Mouse (Mus musculus): ENCODE measurements around the gene Mphosph9. TPM values are rescaled to one million over a fixed set of nuclear protein-coding genes. Genes with fewer than 3 reads are reported as not detected.
A peak's percentile ranks its signal among the peaks of the same experiment; 100 is the strongest.

Gene Mphosph9
- polyA plus RNA-seq, 1 experiment from 2014 or later = 2.9 TPM

DNA sequence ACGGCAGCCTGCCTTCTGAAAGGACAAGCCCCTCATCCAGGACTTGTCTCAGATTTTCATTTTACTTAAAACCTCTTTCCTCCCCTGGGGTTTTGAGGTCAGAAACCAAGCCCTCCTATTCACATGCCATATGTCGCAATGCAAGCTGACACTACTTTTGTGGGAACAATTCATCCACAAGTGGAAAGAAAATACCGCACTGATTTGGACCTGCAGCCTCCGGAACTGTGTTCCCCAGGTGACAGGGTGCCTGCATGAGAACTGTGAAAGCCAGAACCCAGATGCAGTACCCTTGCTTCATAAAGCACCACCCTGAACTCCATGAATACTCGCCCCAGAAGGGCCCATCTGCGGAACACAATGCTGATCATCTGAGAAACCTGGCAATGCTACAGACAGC is 100.6 kb downstream of the Mphosph9 start:
- Histone ChIP-seq H3K27ac (replicated peaks) (no peak overlapping the region), H3K27me3 (ENCODE audit: control insufficient read depth, insufficient read depth, low read length) (no peaks in the 10 kb centered on the region), H3K9me3 (ENCODE audit: control insufficient read depth, low read length) (no peaks in the 10 kb centered on the region), H3K4me1 (replicated peaks; ENCODE audit: control insufficient read depth, insufficient read depth) (no peaks in the 10 kb centered on the region; the same call in 1 of the 2 replicates), H3K36me3 (ENCODE audit: control insufficient read depth, insufficient read depth, low read length) (no peaks in the 10 kb centered on the region), H3K9ac (ENCODE audit: low read length) (no peak overlapping the region), H3K4me2 (replicated peaks; ENCODE audit: low read depth) (no peak overlapping the region), H3K4me3 (ENCODE audit: low read depth, low read length) (no peak overlapping the region)
- TF ChIP-seq CTCF (IDR thresholded peaks at IDR 0.05; ENCODE audit: low read depth) (no peak), EP300 (optimal IDR thresholded peaks at IDR 0.05) (no peak)
- no peak for ATAC-seq (ENCODE audit: low FRiP score, low TSS enrichment)
- 71% methylated on average over 6 of the region's 6 CpGs for WGBS
- DNase-seq (ENCODE audit: low spot score) = no peak

DNA sequence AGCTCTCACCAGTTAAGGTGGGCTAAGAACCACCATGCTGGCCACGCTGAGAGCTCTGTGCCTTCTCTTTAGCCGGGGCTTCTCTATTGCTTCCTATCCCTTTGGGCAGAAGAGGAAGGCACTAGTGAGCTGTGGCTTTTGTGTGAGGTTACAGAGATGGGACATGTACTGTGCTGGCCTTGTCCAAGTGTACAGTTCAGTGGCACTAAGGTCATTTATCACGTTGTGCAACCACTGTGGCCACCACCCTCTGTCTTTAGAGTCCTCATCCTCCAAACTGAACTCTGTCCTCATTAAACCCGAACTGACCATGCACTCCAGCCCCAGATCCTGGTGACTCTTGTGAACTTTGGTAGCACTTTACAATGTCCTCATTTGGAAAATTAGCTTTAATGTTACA is 101.3 kb downstream of the Mphosph9 start:
- TF ChIP-seq CTCF (IDR thresholded peaks at IDR 0.05; ENCODE audit: low read depth) (no peak), EP300 (optimal IDR thresholded peaks at IDR 0.05) (no peak)
- H3K4me1 ChIP-seq (replicated peaks; ENCODE audit: control insufficient read depth, insufficient read depth) = peaks cover 2% of the 10 kb centered on the region; the same call in 1 of the 2 replicates
- H3K4me3 ChIP-seq (ENCODE audit: low read depth, low read length) = no peak overlapping the region
- H3K36me3 ChIP-seq (ENCODE audit: control insufficient read depth, insufficient read depth, low read length) = no peaks in the 10 kb centered on the region
- ATAC-seq (ENCODE audit: low FRiP score, low TSS enrichment) (no peak), DNase-seq (ENCODE audit: low spot score) (no peak)
- 82% methylated on average over 4 of the region's 4 CpGs for WGBS
- no peak overlapping the region for H3K9ac ChIP-seq (ENCODE audit: low read length)
- H3K4me2 ChIP-seq (replicated peaks; ENCODE audit: low read depth) = no peak overlapping the region
- H3K27ac ChIP-seq (replicated peaks) = no peak overlapping the region
- H3K9me3 ChIP-seq (ENCODE audit: control insufficient read depth, low read length) = no peaks in the 10 kb centered on the region
- H3K27me3 ChIP-seq (ENCODE audit: control insufficient read depth, insufficient read depth, low read length) = no peaks in the 10 kb centered on the region

DNA sequence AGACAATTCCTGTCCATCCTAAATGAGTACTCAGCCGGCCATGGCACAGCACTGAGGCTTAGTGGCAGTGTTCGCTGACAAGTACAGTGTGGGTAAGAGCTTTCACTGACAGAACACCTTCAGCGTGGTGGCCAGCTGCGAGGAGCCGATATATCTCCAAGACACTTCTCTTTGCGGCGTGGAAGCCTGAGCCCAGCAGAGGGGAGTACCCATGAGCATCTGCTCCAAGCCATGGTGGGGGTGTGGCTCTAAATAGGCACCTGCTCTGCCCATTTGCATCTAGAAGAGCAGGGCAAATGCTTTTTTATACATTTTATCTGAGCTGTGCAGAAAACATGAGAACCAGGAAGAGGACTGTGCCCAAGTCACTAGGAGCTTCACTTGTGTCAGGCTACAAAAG is 101.9 kb downstream of the Mphosph9 start:
- Histone ChIP-seq H3K4me3 (ENCODE audit: low read depth, low read length) (no peak overlapping the region), H3K36me3 (ENCODE audit: control insufficient read depth, insufficient read depth, low read length) (no peaks in the 10 kb centered on the region), H3K9me3 (ENCODE audit: control insufficient read depth, low read length) (no peaks in the 10 kb centered on the region), H3K4me2 (replicated peaks; ENCODE audit: low read depth) (no peak overlapping the region), H3K4me1 (replicated peaks; ENCODE audit: control insufficient read depth, insufficient read depth) (peaks cover 3% of the 10 kb centered on the region), H3K27me3 (ENCODE audit: control insufficient read depth, insufficient read depth, low read length) (no peaks in the 10 kb centered on the region), H3K27ac (replicated peaks) (no peak overlapping the region), H3K9ac (ENCODE audit: low read length) (no peak overlapping the region)
- 93% methylated on average over 7 of the region's 7 CpGs for WGBS
- DNase-seq (ENCODE audit: low spot score) (no peak), ATAC-seq (ENCODE audit: low FRiP score, low TSS enrichment) (no peak)
- TF ChIP-seq EP300 (optimal IDR thresholded peaks at IDR 0.05) (no peak), CTCF (IDR thresholded peaks at IDR 0.05; ENCODE audit: low read depth) (no peak)

DNA sequence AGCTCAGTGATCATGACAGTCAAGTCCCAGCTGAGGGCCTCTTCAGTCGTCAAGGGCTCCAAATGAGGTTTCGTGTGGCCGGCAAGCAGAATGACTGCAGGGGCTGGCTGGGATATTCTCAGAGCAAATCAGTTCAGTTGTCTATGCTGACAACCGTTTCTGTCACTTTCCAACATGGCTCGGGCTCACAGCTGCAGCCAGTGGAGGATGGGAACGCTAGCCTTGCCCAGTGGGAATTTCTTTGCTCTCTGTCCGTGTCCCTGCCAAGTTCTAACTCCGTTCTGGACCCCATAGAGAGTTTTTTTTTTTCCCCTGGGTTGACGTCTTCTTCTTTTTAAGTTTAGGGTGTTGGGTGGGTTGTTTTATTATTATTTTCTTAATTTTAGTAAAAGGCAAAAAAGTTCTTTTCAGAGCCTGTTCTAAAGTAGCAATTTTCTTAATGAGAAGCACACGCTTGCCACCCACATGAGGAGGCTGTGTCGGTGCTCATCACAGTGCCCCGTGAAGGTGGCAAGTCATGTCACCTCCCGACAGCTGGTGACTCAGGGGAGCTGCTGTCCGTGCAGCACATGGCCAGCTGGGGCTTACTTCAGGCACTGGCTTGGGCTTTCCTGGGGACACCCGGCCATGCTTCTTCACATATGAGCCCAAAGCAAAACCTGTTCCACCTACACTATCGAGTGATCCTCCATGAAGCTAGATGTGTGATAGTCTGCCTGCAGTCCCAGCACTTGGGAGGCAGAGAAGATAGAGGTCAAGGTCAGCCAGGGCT is 103.3 kb downstream of the Mphosph9 start:
- ATAC-seq (ENCODE audit: low FRiP score, low TSS enrichment) (no peak), DNase-seq (ENCODE audit: low spot score) (no peak)
- TF ChIP-seq EP300 (optimal IDR thresholded peaks at IDR 0.05) (no peak), CTCF (IDR thresholded peaks at IDR 0.05; ENCODE audit: low read depth) (no peak)
- Histone ChIP-seq H3K27me3 (ENCODE audit: control insufficient read depth, insufficient read depth, low read length) (no peaks in the 10 kb centered on the region), H3K4me1 (replicated peaks; ENCODE audit: control insufficient read depth, insufficient read depth) (peaks cover 5% of the 10 kb centered on the region), H3K4me2 (replicated peaks; ENCODE audit: low read depth) (no peak overlapping the region), H3K9ac (ENCODE audit: low read length) (no peak overlapping the region), H3K9me3 (ENCODE audit: control insufficient read depth, low read length) (no peaks in the 10 kb centered on the region), H3K27ac (replicated peaks) (no peak overlapping the region), H3K36me3 (ENCODE audit: control insufficient read depth, insufficient read depth, low read length) (no peaks in the 10 kb centered on the region), H3K4me3 (ENCODE audit: low read depth, low read length) (no peak overlapping the region)
- WGBS = 74% methylated on average over 16 of the region's 16 CpGs

DNA sequence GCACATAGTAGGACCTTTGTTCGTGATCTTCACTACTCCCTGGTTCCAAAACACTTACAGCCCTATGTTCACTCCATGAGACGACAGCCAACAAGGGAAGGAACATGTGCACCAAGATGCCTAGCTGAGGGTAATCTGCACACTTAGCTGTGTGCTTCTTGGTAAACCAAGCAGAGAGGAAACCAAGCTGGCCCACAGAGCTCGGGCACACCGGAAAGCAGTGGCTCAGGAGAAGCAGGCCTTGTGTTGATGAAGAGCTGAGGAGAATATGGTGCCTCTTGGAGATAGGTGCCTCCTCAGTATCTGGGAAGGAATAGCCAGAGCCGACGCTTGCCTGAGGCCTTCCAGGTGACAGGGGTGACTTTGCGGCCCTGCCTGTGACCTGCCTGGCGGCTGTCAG is 104.2 kb downstream of the Mphosph9 start:
- 79% methylated on average over 8 of the region's 8 CpGs for WGBS
- peaks cover 5% of the 10 kb centered on the region for H3K4me1 ChIP-seq (replicated peaks; ENCODE audit: control insufficient read depth, insufficient read depth)
- H3K9me3 ChIP-seq (ENCODE audit: control insufficient read depth, low read length) = no peaks in the 10 kb centered on the region
- H3K9ac ChIP-seq (ENCODE audit: low read length) = no peak overlapping the region
- no peak for DNase-seq (ENCODE audit: low spot score)
- no peak for ATAC-seq (ENCODE audit: low FRiP score, low TSS enrichment)
- H3K4me2 ChIP-seq (replicated peaks; ENCODE audit: low read depth) = no peak overlapping the region
- no peaks in the 10 kb centered on the region for H3K36me3 ChIP-seq (ENCODE audit: control insufficient read depth, insufficient read depth, low read length)
- TF ChIP-seq EP300 (optimal IDR thresholded peaks at IDR 0.05) (no peak), CTCF (IDR thresholded peaks at IDR 0.05; ENCODE audit: low read depth) (no peak)
- no peak overlapping the region for H3K4me3 ChIP-seq (ENCODE audit: low read depth, low read length)
- no peak overlapping the region for H3K27ac ChIP-seq (replicated peaks)
- H3K27me3 ChIP-seq (ENCODE audit: control insufficient read depth, insufficient read depth, low read length) = no peaks in the 10 kb centered on the region

DNA sequence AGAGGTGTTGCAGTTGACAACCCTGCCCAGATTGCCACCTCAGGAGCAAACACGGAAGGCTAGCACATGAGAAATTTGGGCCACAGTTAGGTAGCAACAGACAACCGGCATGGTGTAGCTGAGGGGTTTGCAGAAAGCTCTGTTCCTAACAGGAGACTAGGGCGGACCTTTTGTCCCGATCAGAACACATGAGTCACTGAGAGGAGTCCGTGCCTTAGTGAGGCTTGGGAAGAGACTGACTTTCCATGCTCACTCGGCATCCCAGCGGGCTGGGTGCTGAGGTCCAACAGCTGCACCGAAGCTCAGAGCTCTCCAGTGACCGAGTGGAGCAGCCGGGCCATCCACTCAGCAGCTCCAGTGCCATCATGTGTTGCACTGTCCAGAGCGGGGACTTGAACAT is 105.1 kb downstream of the Mphosph9 start:
- no peak overlapping the region for H3K4me2 ChIP-seq (replicated peaks; ENCODE audit: low read depth)
- H3K4me1 ChIP-seq (replicated peaks; ENCODE audit: control insufficient read depth, insufficient read depth) = peaks cover 5% of the 10 kb centered on the region
- TF ChIP-seq CTCF (IDR thresholded peaks at IDR 0.05; ENCODE audit: low read depth) (no peak), EP300 (optimal IDR thresholded peaks at IDR 0.05) (no peak)

More for the DNA sequence above, 105.1 kb downstream of the Mphosph9 start:
- WGBS = 68% methylated on average over 11 of the region's 11 CpGs
- Histone ChIP-seq H3K4me3 (ENCODE audit: low read depth, low read length) (no peak overlapping the region), H3K27ac (replicated peaks) (peak overlapping the region; percentile 35; the same call in 1 of the 2 replicates), H3K9ac (ENCODE audit: low read length) (no peak overlapping the region), H3K9me3 (ENCODE audit: control insufficient read depth, low read length) (no peaks in the 10 kb centered on the region), H3K36me3 (ENCODE audit: control insufficient read depth, insufficient read depth, low read length) (no peaks in the 10 kb centered on the region), H3K27me3 (ENCODE audit: control insufficient read depth, insufficient read depth, low read length) (no peaks in the 10 kb centered on the region)
- no peak for DNase-seq (ENCODE audit: low spot score)
- no peak for ATAC-seq (ENCODE audit: low FRiP score, low TSS enrichment)
